Mouse (Mus musculus): ENCODE results near the gene Spns1.
"Not testable (repeated sequence)": the region's sequence is repeated elsewhere in the genome, so short reads cannot be mapped to it uniquely, and the experiment has no call there.

Spns1 gene

GRCm38 (mm10) chr7:126335556-126335955 is 41.7 kb downstream of the Spns1 start:
- peak in 1 of 2 experiments; percentile 28 for DNase-seq

- no peak for DNase-seq
Observed at GRCm38 (mm10) chr7:126332691-126333090, 44.6 kb downstream of the Spns1 start.

GRCm38 (mm10) chr7:126330693-126331092 is 46.6 kb downstream of the Spns1 start:
- DNase-seq: no peak

GRCm38 (mm10) chr7:126329907-126330645 is 47.2 kb downstream of the Spns1 start:
- DNase-seq: no peak

- DNase-seq: not testable (repeated sequence)
Observed at GRCm38 (mm10) chr7:126328848-126329247, 48.4 kb downstream of the Spns1 start.

GRCm38 (mm10) chr7:126325576-126326273 is 51.5 kb downstream of the Spns1 start:
- not testable (repeated sequence) for DNase-seq

GRCm38 (mm10) chr7:126324791-126325190 is 52.5 kb downstream of the Spns1 start:
- no peak for DNase-seq

- peak; percentile 73 to 90 for DNase-seq
Observed at GRCm38 (mm10) chr7:126323729-126324128, 53.5 kb downstream of the Spns1 start.
